Mouse (Mus musculus) retina, embryonic 14.5 days (tissue): Measurements from ENCODE around the gene Gm1113.

ENCODE experiments used
- DNase-seq: peaks from one replicate; pipeline ENCODE4 v3.0.0-alpha.2; 2015; ENCODE audit warnings: low spot score

The Gm1113 gene

GRCm38 (mm10) chr9:35523941-35524411 lies 5.9 kb upstream of the Gm1113 start:
- peak; percentile 85 for DNase-seq

- DNase-seq, result no peak
These were observed 5.5 kb upstream of the Gm1113 start for GRCm38 (mm10) chr9:35523541-35523940.

GRCm38 (mm10) chr9:35522821-35523515 lies 4.9 kb upstream of the Gm1113 start:
- no peak for DNase-seq

GRCm38 (mm10) chr9:35522241-35522640 lies 4.2 kb upstream of the Gm1113 start:
- DNase-seq, result no peak

GRCm38 (mm10) chr9:35520631-35521348 lies 2.7 kb upstream of the Gm1113 start:
- DNase-seq, result no peak

GRCm38 (mm10) chr9:35516711-35517110 lies 1.4 kb downstream of the Gm1113 start:
- no peak for DNase-seq

- no peak for DNase-seq
These were observed 1.9 kb downstream of the Gm1113 start for GRCm38 (mm10) chr9:35516182-35516581.

- DNase-seq, result no peak
These were observed 4.2 kb downstream of the Gm1113 start for GRCm38 (mm10) chr9:35513900-35514299.

- DNase-seq, result no peak
These were observed 9.8 kb downstream of the Gm1113 start for GRCm38 (mm10) chr9:35508234-35508633.

GRCm38 (mm10) chr9:35502361-35503000 lies 15.6 kb downstream of the Gm1113 start:
- no peak for DNase-seq

GRCm38 (mm10) chr9:35499946-35500345 lies 18.1 kb downstream of the Gm1113 start:
- DNase-seq, result no peak

- no peak for DNase-seq
These were observed 22.6 kb downstream of the Gm1113 start for GRCm38 (mm10) chr9:35495471-35495870.

GRCm38 (mm10) chr9:35494937-35495336 lies 23.1 kb downstream of the Gm1113 start:
- no peak for DNase-seq

GRCm38 (mm10) chr9:35493733-35494092 lies 24.4 kb downstream of the Gm1113 start:
- no peak for DNase-seq

- DNase-seq, result peak; percentile 18
These were observed 24.9 kb downstream of the Gm1113 start for GRCm38 (mm10) chr9:35493033-35493732.

GRCm38 (mm10) chr9:35491109-35491866 lies 26.8 kb downstream of the Gm1113 start:
- DNase-seq, result no peak

- no peak for DNase-seq
These were observed 29.6 kb downstream of the Gm1113 start for GRCm38 (mm10) chr9:35488496-35488895.

GRCm38 (mm10) chr9:35486616-35487015 lies 31.5 kb downstream of the Gm1113 start:
- DNase-seq, result no peak

GRCm38 (mm10) chr9:35483949-35484348 lies 34.1 kb downstream of the Gm1113 start:
- DNase-seq, result no peak

GRCm38 (mm10) chr9:35482014-35482898 lies 35.8 kb downstream of the Gm1113 start:
- DNase-seq, result no peak

- no peak for DNase-seq
These were observed 38.6 kb downstream of the Gm1113 start for GRCm38 (mm10) chr9:35479456-35479855.
